Mouse (Mus musculus) liver, embryonic 13.5 days (tissue): ENCODE results near the gene Tesk2. TPM values are rescaled to one million over a fixed set of nuclear protein-coding genes. Genes with fewer than 3 reads are reported as not detected.
A peak's percentile ranks its signal among the peaks of the same experiment; 100 is the strongest.

Experiments
- ATAC-seq: fragments of 200-750 bp; cut with Nextera tagmentation; 2 replicates; pipeline ENCODE4 v1.8.0; 2017; ENCODE audit warnings: low read depth, mild to moderate bottlenecking, moderate number of reproducible peaks, moderate library complexity
- DNase-seq: peaks from one replicate; pipeline ENCODE4 v3.0.0; 2022
- H3K27ac ChIP-seq: fragments of 300-500 bp; sonication (generic); 2 replicates; pipeline ENCODE4 v1.5.1; 2015; ENCODE audit warnings: moderate library complexity, mild to moderate bottlenecking, inconsistent platforms
- H3K27me3 ChIP-seq: fragments of 300-500 bp; sonication (generic); 2 replicates; pipeline ENCODE4 v1.6.1; 2015; ENCODE audit warnings: mild to moderate bottlenecking, inconsistent platforms
- H3K36me3 ChIP-seq: fragments of 300-500 bp; sonication (generic); 2 replicates; pipeline ENCODE4 v1.6.1; 2015; ENCODE audit warnings: mild to moderate bottlenecking, inconsistent platforms
- H3K4me1 ChIP-seq: fragments of 300-500 bp; sonication (generic); replicated peaks from 2 replicates; pipeline ENCODE4 v1.6.1; 2015; ENCODE audit warnings: inconsistent platforms
- H3K4me2 ChIP-seq: fragments of 300-500 bp; sonication (generic); 2 replicates; pipeline ENCODE4 v1.6.1; 2015; ENCODE audit warnings: inconsistent platforms, mild to moderate bottlenecking, moderate library complexity
- H3K4me3 ChIP-seq: fragments of 300-500 bp; sonication (generic); replicated peaks from 2 replicates; pipeline ENCODE4 v1.5.1; 2015; ENCODE audit warnings: mild to moderate bottlenecking, inconsistent platforms
- H3K9ac ChIP-seq: fragments of 300-500 bp; sonication (generic); 2 replicates; pipeline ENCODE4 v1.6.1; 2015; ENCODE audit warnings: mild to moderate bottlenecking, inconsistent platforms
- H3K9me3 ChIP-seq: fragments of 300-500 bp; sonication (generic); replicated peaks from 2 replicates; pipeline ENCODE4 v1.6.1; 2016; ENCODE audit warnings: inconsistent platforms
- WGBS: fragments of 180-500 bp; shearing (Covaris S2); methylation state at CpG from one replicate; pipeline ENCODE4 v1.1.7; 2015; ENCODE audit not compliant: insufficient replicate concordance; 5-methylcytosine and 5-hydroxymethylcytosine counted together
- polyA plus RNA-seq: library from polyadenylated mRNA; unstranded; fragments of >200 nt; fragmentation: Nextera tagmentation; extraction: Ambion mirVana; gene quantifications from 2 replicates; pipeline ENCODE4 v1.2.1, GENCODE M21; 2015

The Tesk2 gene
- polyA plus RNA-seq, 1 experiment from 2014 or later, result 2.1 TPM

GRCm38 (mm10) chr4:116689309-116689876 is 31.4 kb upstream of the Tesk2 start:
- H3K27ac ChIP-seq, result no peak overlapping the region
- 80% methylated on average over 4 of the region's 4 CpGs for WGBS
- H3K4me1 ChIP-seq, result peaks cover 49% of the 10 kb centered on the region
- no peaks in the 10 kb centered on the region for H3K9me3 ChIP-seq
- ATAC-seq (no peak), DNase-seq (no peak)
- H3K4me2 ChIP-seq, result peak overlapping the region; percentile 32; the same call in 1 of the 2 replicates
- no peak overlapping the region; the same call in 1 of the 2 replicates for H3K9ac ChIP-seq
- no peaks in the 10 kb centered on the region for H3K27me3 ChIP-seq
- H3K36me3 ChIP-seq, result peaks cover 62% of the 10 kb centered on the region
- H3K4me3 ChIP-seq, result no peak overlapping the region

- Histone ChIP-seq H3K4me2 (no peak overlapping the region), H3K27me3 (no peaks in the 10 kb centered on the region), H3K36me3 (peaks cover 87% of the 10 kb centered on the region), H3K4me1 (peaks cover 28% of the 10 kb centered on the region), H3K27ac (no peak overlapping the region), H3K9ac (no peak overlapping the region), H3K9me3 (no peaks in the 10 kb centered on the region), H3K4me3 (no peak overlapping the region)
- 67% methylated on average over 2 of the region's 2 CpGs for WGBS
- ATAC-seq (no peak), DNase-seq (no peak)
These were observed 28.6 kb upstream of the Tesk2 start for GRCm38 (mm10) chr4:116692146-116692545.

GRCm38 (mm10) chr4:116693785-116694184 is 27.0 kb upstream of the Tesk2 start:
- Histone ChIP-seq H3K4me3 (no peak overlapping the region), H3K27ac (no peak overlapping the region), H3K4me2 (no peak overlapping the region), H3K9me3 (no peaks in the 10 kb centered on the region), H3K36me3 (peaks cover 91% of the 10 kb centered on the region), H3K27me3 (no peaks in the 10 kb centered on the region), H3K9ac (no peak overlapping the region), H3K4me1 (peaks cover 15% of the 10 kb centered on the region)
- no peak for ATAC-seq
- no peak for DNase-seq
- 74% methylated on average over 2 of the region's 2 CpGs for WGBS

- H3K27ac ChIP-seq, result no peak overlapping the region
- ATAC-seq (no peak), DNase-seq (no peak)
- no peak overlapping the region for H3K4me3 ChIP-seq
- peaks cover 3% of the 10 kb centered on the region; the same call in 1 of the 2 replicates for H3K4me1 ChIP-seq
- peaks cover 69% of the 10 kb centered on the region for H3K36me3 ChIP-seq
- no peaks in the 10 kb centered on the region for H3K27me3 ChIP-seq
- no peak overlapping the region for H3K9ac ChIP-seq
- 47% methylated on average over 2 of the region's 2 CpGs for WGBS
- no peaks in the 10 kb centered on the region for H3K9me3 ChIP-seq
- H3K4me2 ChIP-seq, result no peak overlapping the region
These were observed 21.9 kb upstream of the Tesk2 start for GRCm38 (mm10) chr4:116698693-116699342.

- DNase-seq, result no peak
- Histone ChIP-seq H3K4me1 (peaks cover 3% of the 10 kb centered on the region; the same call in 1 of the 2 replicates), H3K4me2 (no peak overlapping the region), H3K36me3 (peaks cover 48% of the 10 kb centered on the region), H3K9ac (no peak overlapping the region), H3K27ac (no peak overlapping the region), H3K9me3 (no peaks in the 10 kb centered on the region), H3K27me3 (no peaks in the 10 kb centered on the region), H3K4me3 (no peak overlapping the region)
- ATAC-seq, result no peak
- 68% methylated on average over 1 of the region's 1 CpGs for WGBS
These were observed 19.8 kb upstream of the Tesk2 start for GRCm38 (mm10) chr4:116700964-116701363.

- no peaks in the 10 kb centered on the region for H3K27me3 ChIP-seq
- H3K9me3 ChIP-seq, result no peaks in the 10 kb centered on the region
- ATAC-seq, result no peak
- WGBS, result 32% methylated on average over 6 of the region's 6 CpGs
- no peak overlapping the region for H3K4me2 ChIP-seq
- peaks cover 23% of the 10 kb centered on the region for H3K36me3 ChIP-seq
- peaks cover 10% of the 10 kb centered on the region for H3K4me1 ChIP-seq
- H3K9ac ChIP-seq, result no peak overlapping the region
- no peak overlapping the region for H3K27ac ChIP-seq
- peak; percentile 59 for DNase-seq
- no peak overlapping the region for H3K4me3 ChIP-seq
These were observed 16.9 kb upstream of the Tesk2 start for GRCm38 (mm10) chr4:116703804-116704203.

- Histone ChIP-seq H3K9me3 (no peaks in the 10 kb centered on the region), H3K9ac (peak overlapping the region; percentile 78), H3K27ac (no peak overlapping the region), H3K4me2 (peak overlapping the region; percentile 90), H3K36me3 (peaks cover 10% of the 10 kb centered on the region), H3K4me1 (peaks cover 24% of the 10 kb centered on the region), H3K27me3 (no peaks in the 10 kb centered on the region), H3K4me3 (peak overlapping the region; percentile 75)
- ATAC-seq, result no peak
- WGBS, result 5% methylated on average over 9 of the region's 9 CpGs
- DNase-seq, result no peak
These were observed 13.1 kb upstream of the Tesk2 start for GRCm38 (mm10) chr4:116707666-116708065.

GRCm38 (mm10) chr4:116708201-116708764 is 12.5 kb upstream of the Tesk2 start, which contains the start of the genes Mmachc and Ccdc163:
Gene Mmachc, minus strand, starts transcription at chr4:116708406.
Gene Ccdc163, plus strand, starts transcription at chr4:116708509.
- WGBS, result under 1% methylated on average over 29 of the region's 29 CpGs
- DNase-seq (peak; percentile 85), ATAC-seq (peak; percentile 97)
- peak within 1 kb of the TSS; percentile 78 for H3K9ac ChIP-seq
- peaks cover 8% of the 10 kb centered on the region for H3K36me3 ChIP-seq
- no peaks in the 10 kb centered on the region for H3K9me3 ChIP-seq
- peaks cover 24% of the 10 kb centered on the region for H3K4me1 ChIP-seq
- H3K4me3 ChIP-seq, result peak within 1 kb of the TSS; percentile 75
- H3K4me2 ChIP-seq, result peak within 1 kb of the TSS; percentile 90
- peak within 1 kb of the TSS; percentile 63 for H3K27ac ChIP-seq
- no peaks in the 10 kb centered on the region for H3K27me3 ChIP-seq

GRCm38 (mm10) chr4:116708791-116709390 is 11.9 kb upstream of the Tesk2 start:
- Histone ChIP-seq H3K9me3 (no peaks in the 10 kb centered on the region), H3K9ac (peak overlapping the region; percentile 78), H3K4me2 (peak overlapping the region; percentile 90), H3K4me3 (peak overlapping the region; percentile 75), H3K27ac (peak overlapping the region; percentile 63), H3K27me3 (no peaks in the 10 kb centered on the region), H3K4me1 (peaks cover 24% of the 10 kb centered on the region), H3K36me3 (peaks cover 3% of the 10 kb centered on the region; the same call in 1 of the 2 replicates)
- 6% methylated on average over 9 of the region's 9 CpGs for WGBS
- ATAC-seq (peak; percentile 2), DNase-seq (no peak)

GRCm38 (mm10) chr4:116710154-116710553 is 10.6 kb upstream of the Tesk2 start:
- DNase-seq, result no peak
- Histone ChIP-seq H3K36me3 (peaks cover 9% of the 10 kb centered on the region), H3K9me3 (no peaks in the 10 kb centered on the region), H3K4me1 (peaks cover 24% of the 10 kb centered on the region), H3K27me3 (no peaks in the 10 kb centered on the region), H3K4me3 (no peak overlapping the region), H3K27ac (no peak overlapping the region), H3K4me2 (no peak overlapping the region), H3K9ac (no peak overlapping the region)
- no peak for ATAC-seq
- 81% methylated on average over 2 of the region's 2 CpGs for WGBS

GRCm38 (mm10) chr4:116712536-116712935 is 8.2 kb upstream of the Tesk2 start:
- no peak for ATAC-seq
- Histone ChIP-seq H3K4me2 (no peak overlapping the region), H3K27me3 (no peaks in the 10 kb centered on the region), H3K9me3 (no peaks in the 10 kb centered on the region), H3K9ac (no peak overlapping the region), H3K27ac (no peak overlapping the region), H3K4me1 (peaks cover 18% of the 10 kb centered on the region), H3K36me3 (peaks cover 20% of the 10 kb centered on the region), H3K4me3 (no peak overlapping the region)
- no peak for DNase-seq
- 60% methylated on average over 1 of the region's 1 CpGs for WGBS
